Mouse (Mus musculus) neural tube, postnatal 0 days (tissue): ENCODE data around the gene Bcap29. TPM values are rescaled to one million over a fixed set of nuclear protein-coding genes. Genes with fewer than 3 reads are reported as not detected.

Source experiments
- polyA plus RNA-seq: library from polyadenylated mRNA; unstranded; fragments of >200 nt; fragmentation: Nextera tagmentation; extraction: Ambion mirVana; gene quantifications from 2 replicates; pipeline ENCODE4 v1.2.1, GENCODE M21; 2015

The Bcap29 gene
- 34.9 and 35.6 TPM in 2 replicates for polyA plus RNA-seq

GRCm38 (mm10) chr12:31634343-31635239, at the start of gene Bcap29:
Gene Bcap29, minus strand, starts transcription at chr12:31634658.

GRCm38 (mm10) chr12:31654197-31654964, 19.9 kb upstream of the Bcap29 start, which contains the start of the genes Dus4l and Cog5:
Gene Dus4l, minus strand, starts transcription at chr12:31654826.
Gene Cog5, plus strand, starts transcription at chr12:31654869.

Other genes starting within 250 kb of the Bcap29 start
- 0.61 and 0.79 TPM in 2 replicates for gene Slc26a3, start 243.8 kb downstream of the Bcap29 start, polyA plus RNA-seq
- gene Cbll1, start 135.0 kb downstream of the Bcap29 start, polyA plus RNA-seq, result 13.9 and 14.5 TPM in 2 replicates
- 0.22 and 0.33 TPM in 2 replicates for gene Slc26a4, start 74.7 kb downstream of the Bcap29 start, polyA plus RNA-seq
- gene Dus4l, start 20.2 kb upstream of the Bcap29 start, polyA plus RNA-seq, result 8.3 and 10.5 TPM in 2 replicates
- 19.7 and 20.1 TPM in 2 replicates for gene Cog5, start 20.2 kb upstream of the Bcap29 start, polyA plus RNA-seq
- gene Gpr22, start 79.3 kb upstream of the Bcap29 start, polyA plus RNA-seq, result 23.0 and 23.5 TPM in 2 replicates